Mouse (Mus musculus): ENCODE measurements around the gene Tubg2. TPM values are rescaled to one million over a fixed set of nuclear protein-coding genes. Genes with fewer than 3 reads are reported as not detected.

Gene Tubg2
- 0.66 and 1.2 TPM in 2 replicates for polyA plus RNA-seq (2015; fragmentation: Nextera tagmentation; extraction: Ambion mirVana)

GRCm38 (mm10) chr11:101155728-101156371 lies at the start of gene Tubg2:
TSS of gene Tubg2 (plus strand) at chr11:101155907.

DNA sequence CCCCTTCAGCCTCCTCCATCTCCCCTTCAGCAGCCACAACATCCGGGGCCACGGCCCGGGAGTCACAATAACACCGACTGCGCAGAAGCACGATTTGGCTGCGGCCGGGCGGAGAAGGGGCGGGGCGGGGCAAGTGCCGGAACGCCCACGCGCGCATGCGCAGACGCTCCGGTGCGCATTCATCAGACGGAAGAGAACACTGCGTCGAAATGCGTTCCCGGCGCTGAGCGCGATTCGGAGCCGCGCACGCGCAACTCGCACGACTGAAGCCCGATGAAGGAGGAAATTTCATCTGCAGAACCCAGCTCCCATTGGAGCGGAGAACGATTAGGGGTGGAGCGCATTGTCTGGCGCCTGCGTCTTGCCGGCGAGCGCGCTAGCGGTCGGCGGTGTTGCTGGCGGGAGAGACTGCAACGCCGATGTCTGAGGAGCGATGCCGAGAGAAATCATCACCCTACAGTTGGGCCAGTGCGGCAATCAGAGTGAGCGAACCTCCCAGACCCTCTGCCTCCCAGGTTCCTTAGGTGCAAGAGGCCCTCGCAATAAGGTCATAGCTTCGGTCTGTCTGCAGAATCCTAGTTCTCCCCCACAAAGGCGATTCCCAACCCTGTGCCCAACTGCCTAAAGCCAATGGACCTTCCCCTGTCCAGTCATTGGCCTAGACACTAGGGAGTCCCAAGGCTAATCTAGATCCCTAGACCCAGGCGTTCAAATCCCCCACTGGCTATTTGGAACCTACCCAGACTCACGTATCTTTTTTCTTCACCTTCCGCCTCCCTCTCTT lies 35.8 kb upstream of the Tubg2 start, which contains the start of the genes Retreg3 and Tubg1:
Gene Retreg3 (minus strand): TSS at position 133 of the 784 bp plus-strand sequence.
Gene Tubg1 (plus strand): TSS at position 178 of the 784 bp plus-strand sequence.

GRCm38 (mm10) chr11:101170354-101170810 lies 14.7 kb downstream of the Tubg2 start, which contains the start of gene Cntnap1:
TSS of gene Cntnap1 (plus strand) at chr11:101170523.

GRCm38 (mm10) chr11:101170811-101171610 lies 15.3 kb downstream of the Tubg2 start, which contains the start of gene Plekhh3:
TSS of gene Plekhh3 (minus strand) at chr11:101171351.

DNA sequence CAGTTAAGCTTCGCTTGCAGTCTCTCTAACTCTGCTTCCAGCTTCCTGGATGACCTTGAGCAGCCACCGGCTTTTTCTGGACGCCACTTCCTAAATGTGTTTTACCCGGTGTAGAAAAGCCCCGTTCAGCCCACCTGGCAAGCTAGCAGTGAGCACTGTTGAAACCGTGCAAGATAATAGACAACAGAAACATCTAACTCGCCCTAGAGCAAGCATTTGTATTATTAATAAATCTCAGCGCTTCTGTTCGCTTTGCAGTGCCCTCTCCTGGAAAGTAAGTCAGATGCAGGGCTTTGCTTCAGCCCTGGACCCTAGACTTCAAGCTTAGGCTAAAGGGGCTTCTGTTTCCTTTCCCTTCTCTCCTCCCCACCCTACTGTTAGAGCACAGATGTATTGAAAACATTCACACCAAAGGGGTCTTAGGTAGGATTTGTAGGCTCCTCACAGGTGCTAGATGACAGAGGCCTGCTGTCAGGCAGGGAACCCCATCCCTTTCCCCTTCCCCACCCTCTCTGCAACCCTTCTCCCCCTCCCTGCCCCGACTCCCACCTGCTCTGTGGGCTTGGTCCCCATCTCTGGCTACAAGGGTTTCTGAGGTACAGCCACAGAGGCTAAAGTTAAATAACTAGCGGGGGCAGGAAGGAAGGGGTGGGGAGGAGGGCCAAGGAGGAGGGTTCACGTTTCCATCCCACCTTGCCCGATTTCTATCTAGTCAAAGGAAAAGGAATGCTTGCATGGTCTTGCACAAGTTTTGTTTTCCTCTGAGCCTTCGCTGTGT lies 19.3 kb downstream of the Tubg2 start, which contains the start of gene Ccr10:
Gene Ccr10 (minus strand): TSS at position 593 of the 778 bp plus-strand sequence.

Other genes with a start within 250 kb of the Tubg2 start
- gene Stat3, start 216.4 kb upstream of the Tubg2 start, polyA plus RNA-seq (2015; fragmentation: Nextera tagmentation; extraction: Ambion mirVana): 34.4 and 39.7 TPM in 2 replicates
- gene Cavin1, start 185.0 kb upstream of the Tubg2 start, polyA plus RNA-seq (2015; fragmentation: Nextera tagmentation; extraction: Ambion mirVana): 119 and 141 TPM in 2 replicates
- gene Atp6v0a1, start 146.5 kb upstream of the Tubg2 start, polyA plus RNA-seq (2015; fragmentation: Nextera tagmentation; extraction: Ambion mirVana): 47.9 and 54.7 TPM in 2 replicates
- 7.7 and 10.1 TPM in 2 replicates for gene Naglu, start 85.9 kb upstream of the Tubg2 start, polyA plus RNA-seq (2015; fragmentation: Nextera tagmentation; extraction: Ambion mirVana)
- gene Hsd17b1, start 77.5 kb upstream of the Tubg2 start, polyA plus RNA-seq (2015; fragmentation: Nextera tagmentation; extraction: Ambion mirVana): 0.38 and 0.65 TPM in 2 replicates
- gene Coasy, start 73.3 kb upstream of the Tubg2 start, polyA plus RNA-seq (2015; fragmentation: Nextera tagmentation; extraction: Ambion mirVana): 19.0 and 20.6 TPM in 2 replicates
- 26.4 and 29.6 TPM in 2 replicates for gene Mlx, start 68.6 kb upstream of the Tubg2 start, polyA plus RNA-seq (2015; fragmentation: Nextera tagmentation; extraction: Ambion mirVana)
- 24.3 and 24.8 TPM in 2 replicates for gene Psmc3ip, start 60.5 kb upstream of the Tubg2 start, polyA plus RNA-seq (2015; fragmentation: Nextera tagmentation; extraction: Ambion mirVana)
- 11.8 and 12.3 TPM in 2 replicates for gene Retreg3, start 36.0 kb upstream of the Tubg2 start, polyA plus RNA-seq (2015; fragmentation: Nextera tagmentation; extraction: Ambion mirVana)
- gene Tubg1, start 36.0 kb upstream of the Tubg2 start, polyA plus RNA-seq (2015; fragmentation: Nextera tagmentation; extraction: Ambion mirVana): 33.1 and 39.4 TPM in 2 replicates
- 0.18 and 0.65 TPM in 2 replicates for gene Cntnap1, start 14.6 kb downstream of the Tubg2 start, polyA plus RNA-seq (2015; fragmentation: Nextera tagmentation; extraction: Ambion mirVana)
- gene Plekhh3, start 15.4 kb downstream of the Tubg2 start, polyA plus RNA-seq (2015; fragmentation: Nextera tagmentation; extraction: Ambion mirVana): 2.9 and 4.0 TPM in 2 replicates
- 0.15 and 0.16 TPM in 2 replicates for gene Ccr10, start 19.5 kb downstream of the Tubg2 start, polyA plus RNA-seq (2015; fragmentation: Nextera tagmentation; extraction: Ambion mirVana)
- 9.0 and 10.7 TPM in 2 replicates for gene Ezh1, start 70.6 kb downstream of the Tubg2 start, polyA plus RNA-seq (2015; fragmentation: Nextera tagmentation; extraction: Ambion mirVana)
- gene Ramp2, start 90.1 kb downstream of the Tubg2 start, polyA plus RNA-seq (2015; fragmentation: Nextera tagmentation; extraction: Ambion mirVana): 77.1 and 98.8 TPM in 2 replicates
- gene Vps25, start 97.8 kb downstream of the Tubg2 start, polyA plus RNA-seq (2015; fragmentation: Nextera tagmentation; extraction: Ambion mirVana): 92.3 and 92.9 TPM in 2 replicates
- 4.0 and 5.7 TPM in 2 replicates for gene Wnk4, start 104.7 kb downstream of the Tubg2 start, polyA plus RNA-seq (2015; fragmentation: Nextera tagmentation; extraction: Ambion mirVana)
- gene Cntd1, start 123.1 kb downstream of the Tubg2 start, polyA plus RNA-seq (2015; fragmentation: Nextera tagmentation; extraction: Ambion mirVana): 0.61 and 0.88 TPM in 2 replicates
- gene Coa3, start 123.2 kb downstream of the Tubg2 start, polyA plus RNA-seq (2015; fragmentation: Nextera tagmentation; extraction: Ambion mirVana): 103 and 105 TPM in 2 replicates
- gene Becn1, start 146.4 kb downstream of the Tubg2 start, polyA plus RNA-seq (2015; fragmentation: Nextera tagmentation; extraction: Ambion mirVana): 104 and 112 TPM in 2 replicates
- 134 and 137 TPM in 2 replicates for gene Psme3, start 160.3 kb downstream of the Tubg2 start, polyA plus RNA-seq (2015; fragmentation: Nextera tagmentation; extraction: Ambion mirVana)
- gene Aoc2, start 169.2 kb downstream of the Tubg2 start, polyA plus RNA-seq (2015; fragmentation: Nextera tagmentation; extraction: Ambion mirVana): 1.8 and 2.0 TPM in 2 replicates
- gene Aoc3, start 174.7 kb downstream of the Tubg2 start, polyA plus RNA-seq (2015; fragmentation: Nextera tagmentation; extraction: Ambion mirVana): 0.78 and 0.86 TPM in 2 replicates
- gene G6pc, start 211.7 kb downstream of the Tubg2 start, polyA plus RNA-seq (2015; fragmentation: Nextera tagmentation; extraction: Ambion mirVana): 0.06 TPM in 1 of 2 replicates, not detected in the other